Mouse (Mus musculus) bone marrow, adult 2 months (tissue): ENCODE measurements around the gene Timm17b.

Experiments
- CTCF ChIP-seq: fragments of 200-500 bp; IDR thresholded peaks from 2 replicates; pipeline ENCODE4 v1.5.1; 2011; ENCODE audit warnings: low read length, control low read depth; ENCODE audit not compliant: control insufficient read depth, insufficient read depth
- POLR2A ChIP-seq: fragments of 200-500 bp; IDR thresholded peaks from 2 replicates; pipeline ENCODE4 v1.6.1; 2011; ENCODE audit warnings: low read depth, mild to moderate bottlenecking, control low read depth, low read length, borderline replicate concordance; ENCODE audit not compliant: control insufficient read depth

DNA sequence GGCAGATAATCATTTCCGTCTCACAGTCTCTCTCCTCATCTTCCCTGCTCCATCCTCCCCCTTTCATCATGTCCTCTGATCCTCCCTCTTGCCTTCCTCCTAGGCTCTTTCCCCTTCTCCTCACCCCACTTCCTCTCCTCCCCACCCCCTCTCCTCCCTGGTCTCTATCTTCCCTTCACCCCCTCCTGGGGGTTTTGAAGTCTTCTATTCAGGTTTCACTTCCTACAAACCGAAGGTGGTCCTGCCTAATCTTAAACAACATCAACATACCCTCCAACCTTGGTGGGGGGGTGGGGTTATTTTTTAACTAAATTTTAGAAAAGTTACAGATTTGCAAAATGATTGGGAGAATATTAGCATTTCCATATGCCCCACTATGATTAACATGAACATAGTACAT, 30.7 kb upstream of the Timm17b start:
- TF ChIP-seq CTCF: no peak
- no peak for TF ChIP-seq POLR2A
